Mouse (Mus musculus) olfactory bulb, adult 2 months (tissue): ENCODE measurements around the gene Cers4.

Source experiments
- CTCF ChIP-seq: fragments of 200-500 bp; IDR thresholded peaks from 2 replicates; pipeline ENCODE4 v1.5.1; 2012; ENCODE audit warnings: low read depth, mild to moderate bottlenecking, low read length, moderate library complexity; ENCODE audit not compliant: insufficient read depth
- POLR2A ChIP-seq: fragments of 200-500 bp; IDR thresholded peaks from 2 replicates; pipeline ENCODE4 v1.6.1; 2012; ENCODE audit warnings: mild to moderate bottlenecking, low read depth, low read length, moderate library complexity; ENCODE audit not compliant: insufficient read depth

GRCm38 (mm10) chr8:4495976-4496375 is 3.1 kb downstream of the Cers4 start:
- no peak for TF ChIP-seq POLR2A
- no peak for TF ChIP-seq CTCF
